Mouse (Mus musculus) limb, embryonic 14.5 days (tissue): Measurements from ENCODE around the gene Rap1gap. TPM values are rescaled to one million over a fixed set of nuclear protein-coding genes. Genes with fewer than 3 reads are reported as not detected.

Source experiments
- ATAC-seq: fragments of 200-750 bp; cut with Nextera tagmentation; 2 replicates; pipeline ENCODE4 v1.8.0; 2017; ENCODE audit warnings: low read depth, moderate number of reproducible peaks, moderate TSS enrichment; ENCODE audit not compliant: low FRiP score
- DNase-seq: peaks from one replicate; pipeline ENCODE4 v3.0.0-alpha.2; 2015; ENCODE audit warnings: low spot score
- H3K27ac ChIP-seq: fragments of 300-500 bp; sonication (generic); replicated peaks from 2 replicates; pipeline ENCODE4 v1.5.1; 2014; ENCODE audit warnings: low read depth, mild to moderate bottlenecking, low read length, moderate library complexity, mixed read lengths
- H3K27me3 ChIP-seq: fragments of 300-500 bp; sonication (generic); 2 replicates; pipeline ENCODE4 v1.6.1; 2014; ENCODE audit warnings: low read length, mixed read lengths; ENCODE audit not compliant: control insufficient read depth, insufficient read depth
- H3K36me3 ChIP-seq: fragments of 300-500 bp; sonication (generic); 2 replicates; pipeline ENCODE4 v1.6.1; 2014; ENCODE audit warnings: mild to moderate bottlenecking, low read length, moderate library complexity, mixed read lengths; ENCODE audit not compliant: control insufficient read depth, insufficient read depth
- H3K4me1 ChIP-seq: fragments of 300-500 bp; sonication (generic); 2 replicates; pipeline ENCODE4 v1.6.1; 2014; ENCODE audit warnings: antibody characterized with exemption, low read length, mixed read lengths; ENCODE audit not compliant: control insufficient read depth, insufficient read depth
- H3K4me2 ChIP-seq: fragments of 300-500 bp; sonication (generic); replicated peaks from 2 replicates; pipeline ENCODE4 v1.6.1; 2014; ENCODE audit warnings: low read depth, mild to moderate bottlenecking, low read length, moderate library complexity; ENCODE audit not compliant: severe bottlenecking
- H3K4me3 ChIP-seq: fragments of 300-500 bp; sonication (generic); replicated peaks from 2 replicates; pipeline ENCODE4 v1.5.1; 2014; ENCODE audit warnings: low read length
- H3K9ac ChIP-seq: fragments of 300-500 bp; sonication (generic); 2 replicates; pipeline ENCODE4 v1.6.1; 2014; ENCODE audit warnings: mild to moderate bottlenecking, low read depth, low read length, moderate library complexity; ENCODE audit not compliant: severe bottlenecking
- H3K9me3 ChIP-seq: fragments of 300-500 bp; sonication (generic); 2 replicates; pipeline ENCODE4 v1.6.1; 2016; ENCODE audit warnings: low read length; ENCODE audit not compliant: control insufficient read depth
- POLR2A ChIP-seq: fragments of 200-500 bp; IDR thresholded peaks from 2 replicates; pipeline ENCODE4 v1.8.0; 2012; ENCODE audit warnings: inconsistent platforms, mild to moderate bottlenecking, moderate library complexity, borderline replicate concordance; ENCODE audit not compliant: insufficient read depth, insufficient read length; ENCODE audit errors: extremely low read depth
- WGBS: fragments of 180-500 bp; shearing (Covaris S2); extraction: QIAGEN DNeasy Blood & Tissue Kit; methylation state at CpG from one replicate; pipeline ENCODE4 v1.1.7; 2014; 5-methylcytosine and 5-hydroxymethylcytosine counted together
- polyA plus RNA-seq, 2 experiments: library from polyadenylated mRNA; depleted of rRNA in 1 of 2; stranded (reverse) in 1 of 2; unstranded in 1 of 2; fragments of >200 nt; fragmentation: Nextera tagmentation in 1 of 2; extraction: Ambion mirVana in 1 of 2; gene quantifications; 2 replicates each; pipeline versions ENCODE4 v1.2.1 to v1.2.3; 2012 to 2014

Rap1gap gene
- polyA plus RNA-seq, 2 experiments = 11.9 to 35.2 TPM

- 66% methylated on average over 15 of the region's 15 CpGs for WGBS
- DNase-seq = no peak
- Histone ChIP-seq H3K9ac (no peak overlapping the region), H3K9me3 (no peaks in the 10 kb centered on the region), H3K4me3 (no peak overlapping the region), H3K27ac (no peak overlapping the region), H3K36me3 (no peaks in the 10 kb centered on the region), H3K4me1 (peaks cover 17% of the 10 kb centered on the region), H3K27me3 (no peaks in the 10 kb centered on the region), H3K4me2 (no peak overlapping the region)
- no peak for ATAC-seq
- TF ChIP-seq POLR2A = no peak
Observed at GRCm38 (mm10) chr4:137752471-137752870, 87.9 kb downstream of the Rap1gap start.

- Histone ChIP-seq H3K4me1 (peaks cover 17% of the 10 kb centered on the region), H3K9me3 (no peaks in the 10 kb centered on the region), H3K4me2 (no peak overlapping the region), H3K27me3 (no peaks in the 10 kb centered on the region), H3K36me3 (no peaks in the 10 kb centered on the region), H3K9ac (no peak overlapping the region), H3K4me3 (no peak overlapping the region), H3K27ac (no peak overlapping the region)
- WGBS = 62% methylated on average over 7 of the region's 7 CpGs
- DNase-seq (no peak), ATAC-seq (no peak)
- TF ChIP-seq POLR2A = no peak
Observed at GRCm38 (mm10) chr4:137753199-137753598, 88.7 kb downstream of the Rap1gap start.

GRCm38 (mm10) chr4:137754446-137754845 is 89.9 kb downstream of the Rap1gap start:
- WGBS = 59% methylated on average over 2 of the region's 2 CpGs
- Histone ChIP-seq H3K36me3 (no peaks in the 10 kb centered on the region), H3K4me3 (no peak overlapping the region), H3K4me1 (peaks cover 11% of the 10 kb centered on the region), H3K27me3 (no peaks in the 10 kb centered on the region), H3K9ac (no peak overlapping the region), H3K9me3 (no peaks in the 10 kb centered on the region), H3K27ac (no peak overlapping the region), H3K4me2 (no peak overlapping the region)
- no peak for DNase-seq
- no peak for TF ChIP-seq POLR2A
- ATAC-seq = no peak

- Histone ChIP-seq H3K4me1 (peaks cover 8% of the 10 kb centered on the region; the same call in 1 of the 2 replicates), H3K4me2 (no peak overlapping the region), H3K36me3 (no peaks in the 10 kb centered on the region), H3K9ac (no peak overlapping the region), H3K27me3 (no peaks in the 10 kb centered on the region), H3K4me3 (no peak overlapping the region), H3K9me3 (no peaks in the 10 kb centered on the region), H3K27ac (no peak overlapping the region)
- ATAC-seq = no peak
- no peak for DNase-seq
- 82% methylated on average over 9 of the region's 9 CpGs for WGBS
- no peak for TF ChIP-seq POLR2A
Observed at GRCm38 (mm10) chr4:137762886-137763285, 98.4 kb downstream of the Rap1gap start.

GRCm38 (mm10) chr4:137763920-137764495 is 99.5 kb downstream of the Rap1gap start:
- WGBS = 69% methylated on average over 8 of the region's 8 CpGs
- DNase-seq = no peak
- Histone ChIP-seq H3K36me3 (no peaks in the 10 kb centered on the region), H3K4me1 (peaks cover 8% of the 10 kb centered on the region; the same call in 1 of the 2 replicates), H3K27me3 (no peaks in the 10 kb centered on the region), H3K4me2 (no peak overlapping the region), H3K4me3 (no peak overlapping the region), H3K27ac (no peak overlapping the region), H3K9me3 (no peaks in the 10 kb centered on the region), H3K9ac (no peak overlapping the region)
- TF ChIP-seq POLR2A = no peak
- no peak for ATAC-seq

GRCm38 (mm10) chr4:137764621-137765020 is 100.1 kb downstream of the Rap1gap start:
- ATAC-seq (no peak), DNase-seq (no peak)
- Histone ChIP-seq H3K27me3 (no peaks in the 10 kb centered on the region), H3K9ac (no peak overlapping the region), H3K4me2 (no peak overlapping the region), H3K4me3 (no peak overlapping the region), H3K27ac (no peak overlapping the region), H3K4me1 (peaks cover 8% of the 10 kb centered on the region; the same call in 1 of the 2 replicates), H3K9me3 (no peaks in the 10 kb centered on the region), H3K36me3 (no peaks in the 10 kb centered on the region)
- TF ChIP-seq POLR2A = no peak
- WGBS = 70% methylated on average over 3 of the region's 3 CpGs
